ENCODE assay signal across 12 mouse cellular contexts in the genomic region with DNA sequence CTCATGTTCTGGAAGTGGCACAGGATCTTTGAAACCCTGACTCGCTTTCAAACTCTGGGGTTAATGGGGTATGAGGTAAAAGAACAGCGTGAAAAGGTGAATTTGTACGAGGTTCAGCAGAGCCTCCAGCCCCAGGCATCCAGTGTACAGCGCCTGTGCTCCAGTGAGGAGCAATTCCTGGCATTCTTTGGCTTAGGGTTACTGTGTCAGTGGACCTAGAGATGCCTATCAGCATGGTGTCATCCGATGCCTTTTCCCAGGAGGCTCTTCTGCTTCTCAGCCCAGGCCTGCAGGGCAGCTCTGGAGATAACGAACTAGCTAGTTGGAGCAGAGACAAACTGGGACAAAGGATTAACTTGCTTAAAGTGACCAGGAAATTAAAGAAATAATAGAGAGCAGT.
DNase-seq lines count a peak whose midpoint lies in the region; ATAC-seq lines count a peak whose summit lies in the region.
"Had no signal": no experiment of that assay in that cellular context is flagged by ENCODE, and none has a peak within 500 bp of the region (broad histone marks: within the 10 kb centered on the region; RNA-seq: fewer than 3 reads in every experiment).

No protein-coding gene starts in this region.

- ATAC-seq in megakaryocyte, adult 5-6 weeks (ENCODE audit: poor library complexity, severe bottlenecking) = no peak
- ATAC-seq: liver, postnatal 0 days had no signal

- DNase-seq in gastrocnemius, adult 18-20 months (ENCODE audit: low spot score) = peak; percentile 27
- DNase-seq in gastrocnemius, postnatal 36 days = no peak
- DNase-seq in kidney, postnatal 14 days = peak; percentile 27
- DNase-seq in kidney, postnatal 10 days = no peak
- DNase-seq in embryo, embryonic 10.5 days (ENCODE audit: low spot score) = peak; percentile 62
- DNase-seq in retina, embryonic 14.5 days (ENCODE audit: low spot score) = peak; percentile 25
- DNase-seq in adrenal gland, adult 8-10 months = no peak
- DNase-seq: cerebellum, postnatal 14 days; kidney, adult 11 months; liver, postnatal 0 days; spleen, adult 18-20 months had no signal

- intact Hi-C loops in gastrocnemius, postnatal 36 days (cut with DNase I) = no loop called here

Comparison
In these comparisons a context has a peak if more than half of its experiments do, and no peak if none do; other contexts are left out.
1. DNase-seq: peak in gastrocnemius, adult 18-20 months (single experiment), kidney, postnatal 14 days (single experiment), embryo, embryonic 10.5 days (single experiment) and retina, embryonic 14.5 days (single experiment); none in gastrocnemius, postnatal 36 days (0 of 2), kidney, postnatal 10 days (single experiment) and adrenal gland, adult 8-10 months (single experiment).